Mouse (Mus musculus): ENCODE data around the gene Nprl2.

DNA sequence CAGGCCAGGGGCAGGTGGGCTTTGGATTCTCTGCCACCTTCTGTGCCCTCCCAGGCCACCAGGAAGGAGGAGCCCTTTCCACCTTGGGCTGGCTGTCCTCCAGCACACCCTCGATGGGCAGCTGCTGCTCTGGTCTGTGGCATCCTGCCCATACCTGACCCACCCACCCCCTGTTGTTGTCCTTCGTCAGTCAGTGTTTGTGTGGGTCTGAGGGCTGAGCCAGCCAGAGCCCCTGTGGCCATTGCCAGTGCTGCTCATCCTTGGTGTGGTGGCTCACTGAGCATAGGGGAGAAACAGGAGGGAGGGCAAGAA lies 19.7 kb upstream of the Nprl2 start:
- TF ChIP-seq CTCF (IDR thresholded peaks at IDR 0.05; ENCODE audit: insufficient read depth, low read depth, low read length): no peak
- no peak for TF ChIP-seq POLR2A (IDR thresholded peaks at IDR 0.05; ENCODE audit: insufficient read depth, low read depth, low read length)

All from olfactory bulb, adult 2 months (tissue).